Mouse (Mus musculus) thymus, postnatal 14 days (tissue): ENCODE data around the gene Neurl2.

Experiments used
- DNase-seq: peaks from one replicate; pipeline ENCODE4 v3.0.0; 2021

Gene Neurl2

GRCm38 (mm10) chr2:164785481-164786387 lies 47.5 kb downstream of the Neurl2 start, which contains the start of gene Snx21:
Gene Snx21 (plus strand): TSS chr2:164785823.
- peak; percentile 70 for DNase-seq

- no peak for DNase-seq
These were observed 48.3 kb downstream of the Neurl2 start for GRCm38 (mm10) chr2:164784869-164785420.

- no peak for DNase-seq
These were observed 49.2 kb downstream of the Neurl2 start for GRCm38 (mm10) chr2:164783926-164784581.

GRCm38 (mm10) chr2:164781876-164782275 lies 51.4 kb downstream of the Neurl2 start:
- DNase-seq, result no peak
